Mouse (Mus musculus) embryo, embryonic 9.5 days (tissue): ENCODE data around the gene Csrp1.

Experiments used
- DNase-seq: peaks from one replicate; pipeline ENCODE4 v3.0.0-alpha.2; 2017; ENCODE audit errors: extremely low spot score

The Csrp1 gene

GRCm38 (mm10) chr1:135770896-135771572 lies 51.2 kb downstream of the Csrp1 start:
- DNase-seq: no peak

GRCm38 (mm10) chr1:135771573-135771970 lies 51.7 kb downstream of the Csrp1 start:
- DNase-seq: no peak

GRCm38 (mm10) chr1:135776596-135776995 lies 56.7 kb downstream of the Csrp1 start:
- DNase-seq: no peak

- no peak for DNase-seq
Measured at GRCm38 (mm10) chr1:135777046-135777445, 57.2 kb downstream of the Csrp1 start.

GRCm38 (mm10) chr1:135778780-135779535 lies 59.1 kb downstream of the Csrp1 start, which contains the start of gene Tnni1:
Gene Tnni1, plus strand, starts transcription at chr1:135779434.
- no peak for DNase-seq

- DNase-seq: no peak
Measured at GRCm38 (mm10) chr1:135780649-135781048, 60.8 kb downstream of the Csrp1 start.

GRCm38 (mm10) chr1:135781220-135781619 lies 61.4 kb downstream of the Csrp1 start:
- DNase-seq: peak; percentile 77

- DNase-seq: no peak
Measured at GRCm38 (mm10) chr1:135782816-135783215, 63.0 kb downstream of the Csrp1 start.

- peak; percentile 79 for DNase-seq
Measured at GRCm38 (mm10) chr1:135787799-135788198, 67.9 kb downstream of the Csrp1 start.

- no peak for DNase-seq
Measured at GRCm38 (mm10) chr1:135788708-135789107, 68.8 kb downstream of the Csrp1 start.

GRCm38 (mm10) chr1:135789815-135790214 lies 70.0 kb downstream of the Csrp1 start:
- DNase-seq: peak; percentile 82

GRCm38 (mm10) chr1:135792143-135792939 lies 72.5 kb downstream of the Csrp1 start:
- no peak for DNase-seq

GRCm38 (mm10) chr1:135793370-135794215 lies 73.7 kb downstream of the Csrp1 start:
- DNase-seq: peak; percentile 37

GRCm38 (mm10) chr1:135794216-135795134 lies 74.6 kb downstream of the Csrp1 start:
- DNase-seq: peak; percentile 36

- DNase-seq: no peak
Measured at GRCm38 (mm10) chr1:135798492-135798891, 78.6 kb downstream of the Csrp1 start.

- DNase-seq: no peak
Measured at GRCm38 (mm10) chr1:135799109-135799627, 79.3 kb downstream of the Csrp1 start.

- peak; percentile 44 for DNase-seq
Measured at GRCm38 (mm10) chr1:135800192-135800950, 80.5 kb downstream of the Csrp1 start.
